Mouse (Mus musculus) embryonic facial prominence, embryonic 11.5 days (tissue): Measurements from ENCODE around the gene Mfap3. TPM values are rescaled to one million over a fixed set of nuclear protein-coding genes. Genes with fewer than 3 reads are reported as not detected.

Experiments
- ATAC-seq: fragments of 200-750 bp; cut with Nextera tagmentation; replicated peaks from 2 replicates; pipeline ENCODE4 v1.8.0; 2017; ENCODE audit warnings: low read depth; ENCODE audit not compliant: insufficient number of reproducible peaks, low FRiP score, low TSS enrichment
- DNase-seq: peaks from one replicate; pipeline ENCODE4 v3.0.0-alpha.2; 2015; ENCODE audit warnings: low spot score
- H3K27ac ChIP-seq: fragments of 300-500 bp; sonication (generic); replicated peaks from 2 replicates; pipeline ENCODE4 v1.5.1; 2014; ENCODE audit warnings: mild to moderate bottlenecking, low read depth, low read length, control low read depth
- H3K27me3 ChIP-seq: fragments of 300-500 bp; sonication (generic); 2 replicates; pipeline ENCODE4 v1.6.1; 2014; ENCODE audit warnings: mild to moderate bottlenecking, low read length, moderate library complexity, mixed read lengths; ENCODE audit not compliant: control insufficient read depth, insufficient read depth
- H3K36me3 ChIP-seq: fragments of 300-500 bp; sonication (generic); replicated peaks from 2 replicates; pipeline ENCODE4 v1.6.1; 2014; ENCODE audit warnings: low read depth, mild to moderate bottlenecking, low read length, moderate library complexity, mixed read lengths; ENCODE audit not compliant: control insufficient read depth, insufficient read depth
- H3K4me1 ChIP-seq: fragments of 300-500 bp; sonication (generic); 2 replicates; pipeline ENCODE4 v1.6.1; 2014; ENCODE audit warnings: low read length, mixed read lengths; ENCODE audit not compliant: control insufficient read depth, insufficient read depth
- H3K4me2 ChIP-seq: fragments of 300-500 bp; sonication (generic); 2 replicates; pipeline ENCODE4 v1.6.1; 2014; ENCODE audit warnings: low read depth, mild to moderate bottlenecking, control low read depth, low read length, moderate library complexity
- H3K4me3 ChIP-seq: fragments of 300-500 bp; sonication (generic); 2 replicates; pipeline ENCODE4 v1.5.1; 2014; ENCODE audit warnings: low read depth, low read length, control low read depth
- H3K9ac ChIP-seq: fragments of 300-500 bp; sonication (generic); replicated peaks from 2 replicates; pipeline ENCODE4 v1.6.1; 2014; ENCODE audit warnings: mild to moderate bottlenecking, control low read depth, low read length
- H3K9me3 ChIP-seq: fragments of 300-500 bp; sonication (generic); replicated peaks from 2 replicates; pipeline ENCODE4 v1.6.1; 2016; ENCODE audit warnings: mild to moderate bottlenecking, low read length, inconsistent platforms, mixed read lengths; ENCODE audit not compliant: control insufficient read depth
- WGBS: fragments of 180-500 bp; shearing (Covaris S2); extraction: QIAGEN DNeasy Blood & Tissue Kit; methylation state at CpG from one replicate; pipeline ENCODE4 v1.1.7; 2014; 5-methylcytosine and 5-hydroxymethylcytosine counted together
- polyA plus RNA-seq: library from polyadenylated mRNA; unstranded; fragments of >200 nt; fragmentation: Nextera tagmentation; extraction: Ambion mirVana; gene quantifications from 2 replicates; pipeline ENCODE4 v1.2.1, GENCODE M21; 2014

Mfap3 gene
- polyA plus RNA-seq, 1 experiment from 2014 or later, result 60.0 TPM

DNA sequence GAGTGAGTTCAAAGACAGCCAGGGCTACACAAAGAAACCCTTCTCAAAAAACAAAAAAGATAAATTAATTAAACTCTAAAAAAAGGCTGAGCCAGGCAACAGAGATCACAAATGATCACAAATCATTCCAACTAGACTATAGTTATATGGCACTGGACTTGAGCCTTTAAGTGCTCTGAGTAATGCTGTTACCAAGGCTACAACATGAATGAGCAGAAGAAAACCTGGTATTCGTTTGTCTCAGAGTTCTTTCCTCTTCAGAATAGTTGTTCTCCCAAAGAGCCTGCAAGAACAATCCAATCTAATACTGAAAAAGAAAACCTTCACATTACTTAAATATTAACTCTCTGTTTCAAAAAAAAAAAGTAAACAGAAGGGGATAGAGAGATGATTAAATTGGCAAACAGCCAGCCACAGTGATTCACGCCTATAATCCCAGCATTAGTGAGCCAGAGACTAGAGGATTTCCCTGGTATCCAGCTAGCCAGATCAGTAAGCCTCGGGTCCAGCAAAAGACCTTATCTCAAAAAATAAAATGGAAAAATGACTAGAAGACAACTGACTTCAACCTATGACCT lies 21.9 kb upstream of the Mfap3 start:
- H3K27me3 ChIP-seq, result no peaks in the 10 kb centered on the region
- H3K9me3 ChIP-seq, result no peaks in the 10 kb centered on the region
- ATAC-seq, result no peak
- H3K4me1 ChIP-seq, result no peaks in the 10 kb centered on the region
- no peak overlapping the region for H3K4me2 ChIP-seq
- H3K4me3 ChIP-seq, result no peak overlapping the region
- no peak overlapping the region for H3K9ac ChIP-seq
- DNase-seq, result no peak
- H3K27ac ChIP-seq, result no peak overlapping the region
- WGBS, result 73% methylated on average over 3 of the region's 3 CpGs
- peaks cover 4% of the 10 kb centered on the region for H3K36me3 ChIP-seq

DNA sequence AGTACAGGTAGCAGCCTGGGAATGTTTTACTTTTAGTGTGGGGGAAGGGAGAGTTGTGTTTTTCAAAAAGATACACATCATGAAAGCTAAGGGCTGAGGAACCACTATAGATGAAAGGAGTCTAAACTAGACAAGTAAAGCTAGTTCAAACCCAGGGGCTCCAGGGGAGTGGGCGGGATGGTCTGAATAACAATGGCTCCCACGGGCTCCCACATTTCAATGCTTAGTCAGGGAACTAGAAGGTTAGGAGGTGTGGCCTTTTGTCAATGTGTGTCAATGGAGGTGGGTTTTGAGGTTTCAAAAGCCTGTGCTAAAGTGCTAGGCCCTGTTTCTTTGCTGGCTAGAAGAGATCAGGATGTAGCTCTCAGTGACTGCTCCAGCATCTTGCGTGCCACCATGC lies 20.8 kb upstream of the Mfap3 start:
- no peaks in the 10 kb centered on the region for H3K27me3 ChIP-seq
- no peak for DNase-seq
- no peak overlapping the region for H3K27ac ChIP-seq
- WGBS, result 79% methylated on average over 3 of the region's 3 CpGs
- ATAC-seq, result no peak
- no peaks in the 10 kb centered on the region for H3K4me1 ChIP-seq
- no peak overlapping the region for H3K9ac ChIP-seq
- no peaks in the 10 kb centered on the region; the same call in 1 of the 2 replicates for H3K36me3 ChIP-seq
- H3K4me3 ChIP-seq, result no peak overlapping the region
- no peak overlapping the region for H3K4me2 ChIP-seq
- H3K9me3 ChIP-seq, result no peaks in the 10 kb centered on the region

DNA sequence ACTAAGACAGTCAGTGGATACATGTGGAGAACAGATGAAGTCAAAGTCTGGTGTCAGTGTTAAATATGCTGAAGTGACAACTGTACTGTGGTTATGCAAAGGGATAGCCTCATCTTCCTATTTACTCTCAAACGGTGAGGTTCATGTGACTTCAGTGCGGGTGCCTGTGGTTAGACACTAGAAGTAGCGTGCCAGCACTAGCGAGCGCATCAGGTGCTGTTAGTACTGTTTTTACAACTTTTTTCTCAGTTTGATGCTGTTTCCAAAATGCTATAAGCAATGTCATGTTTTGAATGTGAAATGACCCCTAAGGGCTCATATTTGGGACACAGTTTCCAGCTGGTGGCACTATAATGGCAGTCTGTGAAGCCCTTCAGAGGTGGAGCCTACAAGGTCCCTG lies 20.2 kb upstream of the Mfap3 start:
- H3K27me3 ChIP-seq, result no peaks in the 10 kb centered on the region
- H3K9me3 ChIP-seq, result no peaks in the 10 kb centered on the region
- no peak overlapping the region for H3K4me2 ChIP-seq
- H3K9ac ChIP-seq, result no peak overlapping the region
- H3K36me3 ChIP-seq, result no peaks in the 10 kb centered on the region; the same call in 1 of the 2 replicates
- no peak for ATAC-seq
- H3K27ac ChIP-seq, result no peak overlapping the region
- H3K4me1 ChIP-seq, result no peaks in the 10 kb centered on the region
- no peak for DNase-seq
- WGBS, result 94% methylated on average over 5 of the region's 5 CpGs
- no peak overlapping the region for H3K4me3 ChIP-seq

DNA sequence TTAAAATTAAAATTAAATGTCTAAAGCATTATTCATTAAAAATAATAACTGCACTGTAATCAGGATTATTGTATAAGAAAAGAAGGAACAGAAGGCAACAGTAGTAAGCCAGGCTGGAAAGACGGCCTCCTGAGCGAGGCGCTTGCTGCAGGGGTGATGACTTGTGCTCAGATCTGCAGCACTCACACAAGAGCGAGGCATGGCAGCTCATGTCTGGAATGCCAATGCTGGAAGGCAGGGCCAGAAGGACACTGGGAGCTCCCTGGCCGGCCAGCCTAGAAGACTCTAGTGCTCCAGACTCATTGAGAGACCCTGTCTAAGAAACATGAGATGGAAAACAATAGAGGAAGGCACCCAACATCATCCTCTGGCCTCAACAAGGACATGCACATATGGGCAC lies 15.3 kb upstream of the Mfap3 start:
- 92% methylated on average over 5 of the region's 5 CpGs for WGBS

DNA sequence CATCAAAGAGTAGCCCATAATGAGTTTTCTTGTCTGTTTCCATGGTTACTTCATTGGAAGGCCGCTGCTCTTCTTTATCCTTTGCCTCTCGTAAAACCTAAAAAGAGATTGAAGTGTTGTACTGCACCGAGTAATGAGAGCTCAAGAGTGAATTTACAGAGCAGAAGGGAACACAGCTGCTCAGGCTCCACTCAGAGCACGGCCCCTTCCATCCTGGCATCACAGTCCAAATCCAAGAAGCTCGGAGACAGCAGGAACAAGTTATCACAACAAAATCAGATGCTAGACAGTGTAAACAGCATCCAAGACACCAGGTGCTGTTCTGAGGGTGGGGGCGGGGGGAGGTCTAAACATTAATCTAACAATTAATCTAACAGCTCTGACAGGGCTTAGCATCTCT lies 11.6 kb upstream of the Mfap3 start:
- Histone ChIP-seq H3K4me3 (no peak overlapping the region), H3K27ac (no peak overlapping the region), H3K4me2 (no peak overlapping the region), H3K27me3 (no peaks in the 10 kb centered on the region), H3K36me3 (no peaks in the 10 kb centered on the region), H3K9me3 (no peaks in the 10 kb centered on the region), H3K4me1 (no peaks in the 10 kb centered on the region), H3K9ac (no peak overlapping the region)
- 82% methylated on average over 6 of the region's 6 CpGs for WGBS
- no peak for DNase-seq
- no peak for ATAC-seq

More for the DNA sequence above, 15.3 kb upstream of the Mfap3 start:
- no peak overlapping the region for H3K9ac ChIP-seq
- DNase-seq (no peak), ATAC-seq (no peak)
- no peak overlapping the region for H3K4me2 ChIP-seq
- H3K36me3 ChIP-seq, result no peaks in the 10 kb centered on the region
- H3K9me3 ChIP-seq, result no peaks in the 10 kb centered on the region
- no peaks in the 10 kb centered on the region for H3K4me1 ChIP-seq
- no peak overlapping the region for H3K4me3 ChIP-seq
- no peak overlapping the region for H3K27ac ChIP-seq
- no peaks in the 10 kb centered on the region for H3K27me3 ChIP-seq

DNA sequence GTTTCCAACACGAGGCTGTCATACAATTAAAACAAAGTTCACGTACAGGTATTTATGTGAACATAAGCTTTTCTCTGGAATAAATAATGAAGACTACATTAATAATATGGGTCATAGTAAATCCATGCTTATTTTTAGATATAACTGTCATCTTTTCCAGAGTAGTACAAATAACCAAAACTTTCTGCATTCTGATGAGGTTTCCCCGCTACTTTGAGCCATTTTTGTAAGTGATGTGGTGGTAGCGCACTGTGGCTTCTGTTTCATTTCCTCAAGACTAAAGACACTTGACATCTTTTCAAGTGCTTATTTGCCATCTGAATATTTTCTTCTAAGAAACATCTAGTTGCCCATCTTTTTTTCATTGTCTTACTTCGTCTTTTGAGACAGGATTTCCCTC lies 3.2 kb upstream of the Mfap3 start:
- Histone ChIP-seq H3K4me1 (no peaks in the 10 kb centered on the region), H3K4me3 (no peak overlapping the region), H3K27me3 (no peaks in the 10 kb centered on the region), H3K4me2 (no peak overlapping the region), H3K36me3 (no peaks in the 10 kb centered on the region), H3K27ac (no peak overlapping the region), H3K9ac (no peak overlapping the region), H3K9me3 (no peaks in the 10 kb centered on the region)
- DNase-seq (no peak), ATAC-seq (no peak)
- 90% methylated on average over 5 of the region's 5 CpGs for WGBS

DNA sequence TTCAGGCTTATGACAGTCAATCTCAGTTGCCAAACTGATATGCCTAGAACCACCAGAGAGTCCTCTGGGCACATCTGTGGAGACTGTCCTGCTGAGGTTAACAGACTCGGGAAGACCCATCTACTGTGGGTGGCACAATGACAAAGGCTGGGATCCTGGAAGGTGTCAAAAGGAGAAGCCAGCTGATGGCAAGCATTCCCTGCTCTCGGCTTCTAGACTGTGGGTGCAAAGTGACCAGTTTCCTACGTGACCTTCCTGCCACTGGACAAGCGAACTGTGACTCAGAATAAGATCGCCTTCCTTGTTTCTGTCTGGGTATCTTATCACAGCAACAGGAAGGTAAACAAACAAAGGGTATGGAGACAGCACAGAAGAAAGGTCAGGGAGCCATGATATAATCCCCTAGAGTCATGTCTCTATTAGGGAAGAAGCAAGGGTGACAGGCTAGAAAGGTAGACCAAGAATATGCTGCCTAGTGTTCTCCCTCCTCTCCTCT lies 1.5 kb upstream of the Mfap3 start:
- ATAC-seq (no peak), DNase-seq (no peak)
- H3K4me2 ChIP-seq, result no peak overlapping the region
- H3K27me3 ChIP-seq, result no peaks in the 10 kb centered on the region
- no peak overlapping the region for H3K4me3 ChIP-seq
- no peaks in the 10 kb centered on the region for H3K9me3 ChIP-seq
- no peaks in the 10 kb centered on the region for H3K4me1 ChIP-seq
- H3K9ac ChIP-seq, result no peak overlapping the region
- no peak overlapping the region for H3K27ac ChIP-seq
- H3K36me3 ChIP-seq, result no peaks in the 10 kb centered on the region
- 56% methylated on average over 5 of the region's 5 CpGs for WGBS

DNA sequence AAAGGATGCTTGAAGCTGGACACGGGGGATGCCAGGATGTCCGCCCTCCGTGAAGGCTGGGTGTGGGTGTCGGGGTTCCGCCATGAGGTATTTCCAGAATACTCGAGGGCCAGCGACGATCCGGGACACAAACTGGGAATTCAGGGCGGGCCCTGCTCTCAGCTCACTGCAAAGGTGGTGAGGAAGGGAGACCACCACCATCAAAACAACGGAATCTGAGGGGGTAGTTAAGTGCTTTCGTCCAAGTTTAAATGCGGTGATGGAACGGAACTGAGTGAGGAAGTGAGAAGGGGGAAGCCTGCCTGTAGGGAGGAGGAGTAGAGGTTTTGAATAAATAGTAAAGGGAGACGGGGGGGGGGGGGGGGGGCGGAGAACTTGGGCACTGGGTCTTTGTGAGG lies 286 bp downstream of the Mfap3 start:
- no peaks in the 10 kb centered on the region for H3K9me3 ChIP-seq
- DNase-seq, result no peak
- no peak overlapping the region for H3K27ac ChIP-seq
- peak overlapping the region; percentile 82 for H3K9ac ChIP-seq
- under 1% methylated on average over 16 of the region's 16 CpGs for WGBS
- no peaks in the 10 kb centered on the region for H3K36me3 ChIP-seq
- ATAC-seq, result peak; percentile 61
- H3K4me3 ChIP-seq, result peak overlapping the region; percentile 85
- no peaks in the 10 kb centered on the region for H3K27me3 ChIP-seq
- H3K4me2 ChIP-seq, result peak overlapping the region; percentile 56
- H3K4me1 ChIP-seq, result no peaks in the 10 kb centered on the region
